8 mouse cellular contexts compared by ENCODE assay signal in the genomic region with DNA sequence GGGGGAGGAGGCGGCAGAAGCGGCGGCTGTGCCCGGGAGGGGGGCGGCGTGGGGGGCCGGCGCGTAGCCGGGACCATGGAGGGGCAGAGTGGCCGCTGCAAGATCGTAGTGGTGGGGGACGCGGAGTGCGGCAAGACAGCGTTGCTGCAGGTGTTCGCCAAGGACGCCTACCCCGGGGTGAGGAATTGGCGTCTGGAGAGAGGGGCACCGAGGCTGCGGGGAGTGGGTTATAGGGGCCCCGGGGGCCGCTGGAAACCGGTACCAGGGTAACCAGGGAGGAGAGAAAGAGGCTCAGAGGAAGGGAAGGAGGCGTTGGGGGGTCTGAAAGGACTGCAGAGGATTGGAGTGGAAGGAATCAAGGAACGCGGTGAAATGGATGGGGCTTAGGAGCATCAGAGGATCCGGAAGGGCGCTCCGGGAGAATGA. TPM values are rescaled to one million over a fixed set of nuclear protein-coding genes. Genes with fewer than 3 reads are reported as not detected.
A peak's percentile ranks its signal among the peaks of the same experiment; 100 is the strongest.
DNase-seq lines count a peak whose midpoint lies in the region; ATAC-seq and TF ChIP-seq lines count a peak whose summit lies in the region.

No protein-coding gene starts in this region.

- H3K4me2 ChIP-seq in kidney, embryonic 16.5 days (replicated peaks; ENCODE audit: low read depth, low read length), result peak overlapping the region; percentile 98
- H3K4me2 ChIP-seq in forebrain, embryonic 16.5 days (ENCODE audit: low read length), result peak overlapping the region; percentile 89
- H3K4me2 ChIP-seq in liver, embryonic 14.5 days (ENCODE audit: low read depth), result peak overlapping the region; percentile 80

- H3K4me3 ChIP-seq in kidney, embryonic 16.5 days (ENCODE audit: low read length), result peak overlapping the region; percentile 78
- H3K4me3 ChIP-seq in forebrain, embryonic 16.5 days (replicated peaks; ENCODE audit: low read length), result peak overlapping the region; percentile 71
- peak overlapping the region; percentile 48 to 58 for H3K4me3 ChIP-seq in liver, embryonic 14.5 days (ENCODE audit: insufficient read depth in 1 of 2, low read depth in 2 of 2, low read length in 2 of 2)

- peak; percentile 16 for ATAC-seq in kidney, embryonic 16.5 days (ENCODE audit: low FRiP score, low TSS enrichment)
- peak; percentile 15 for ATAC-seq in forebrain, embryonic 16.5 days
- no peak for ATAC-seq in liver, embryonic 14.5 days (ENCODE audit: insufficient read depth)

- no peak for DNase-seq in kidney, postnatal 14 days
- peak; percentile 33 for DNase-seq in NIH3T3 (ENCODE audit: low read depth)
- no peak for DNase-seq in liver, embryonic 14.5 days (ENCODE audit: low read depth in 3 of 3, low spot score in 3 of 3)
- DNase-seq in adrenal gland, postnatal 36 days, result no peak
- DNase-seq in thymus, postnatal 0 days (ENCODE audit: low spot score), result no peak
- no peak for DNase-seq in embryo, embryonic 9.5 days (ENCODE audit: extremely low spot score)

- H3K27me3 ChIP-seq in kidney, embryonic 16.5 days (ENCODE audit: insufficient read depth, low read length), result no peaks in the 10 kb centered on the region
- no peaks in the 10 kb centered on the region for H3K27me3 ChIP-seq in forebrain, embryonic 16.5 days (replicated peaks; ENCODE audit: control insufficient read depth, insufficient read depth, low read length)
- H3K27me3 ChIP-seq in liver, embryonic 14.5 days (ENCODE audit: control insufficient read depth, insufficient read depth, low read length), result peaks cover 32% of the 10 kb centered on the region

- peak overlapping the region; percentile 6; the same call in 1 of the 2 replicates for H3K27ac ChIP-seq in kidney, embryonic 16.5 days (ENCODE audit: low read length)
- peak overlapping the region; percentile 76 for H3K27ac ChIP-seq in forebrain, embryonic 16.5 days (ENCODE audit: low read length)
- no peak overlapping the region for H3K27ac ChIP-seq in liver, embryonic 14.5 days

- H3K9me3 ChIP-seq in kidney, embryonic 16.5 days (ENCODE audit: low read length), result no peaks in the 10 kb centered on the region
- H3K9me3 ChIP-seq in forebrain, embryonic 16.5 days (ENCODE audit: control insufficient read depth, low read length), result no peaks in the 10 kb centered on the region
- H3K9me3 ChIP-seq in liver, embryonic 14.5 days (ENCODE audit: control insufficient read depth, low read length), result no peaks in the 10 kb centered on the region

- H3K36me3 ChIP-seq in kidney, embryonic 16.5 days (ENCODE audit: insufficient read depth, low read length), result 0 out of 2 replicates have a peak, but pooled peaks cover 2% of the 10 kb centered on the region
- no peaks in the 10 kb centered on the region for H3K36me3 ChIP-seq in forebrain, embryonic 16.5 days (ENCODE audit: control insufficient read depth, insufficient read depth)
- no peaks in the 10 kb centered on the region for H3K36me3 ChIP-seq in liver, embryonic 14.5 days (replicated peaks; ENCODE audit: control insufficient read depth, insufficient read depth, low read depth)

- TF ChIP-seq EP300 in liver, embryonic 14.5 days (IDR thresholded peaks at IDR 0.05; ENCODE audit: low read depth), result no peak

- WGBS in kidney, embryonic 16.5 days, result 0% methylated on average over 28 of the region's 31 CpGs
- WGBS in forebrain, embryonic 16.5 days, result under 1% methylated on average over 30 of the region's 31 CpGs
- under 1% methylated on average over 30 of the region's 31 CpGs for WGBS in liver, embryonic 14.5 days (ENCODE audit: insufficient replicate concordance)

- peaks cover 42% of the 10 kb centered on the region for H3K4me1 ChIP-seq in kidney, embryonic 16.5 days (ENCODE audit: insufficient read depth, low read length)
- H3K4me1 ChIP-seq in forebrain, embryonic 16.5 days (replicated peaks; ENCODE audit: control insufficient read depth, insufficient read depth, low read length), result peaks cover 43% of the 10 kb centered on the region
- H3K4me1 ChIP-seq in liver, embryonic 14.5 days (replicated peaks; ENCODE audit: control insufficient read depth in 2 of 2, insufficient read depth in 2 of 2, low read length in 1 of 2), result peaks cover 18 to 28% of the 10 kb centered on the region in 2 experiments

- no peak for TF ChIP-seq CTCF in liver, embryonic 14.5 days (IDR thresholded peaks at IDR 0.05; ENCODE audit: low read depth)

- peak overlapping the region; percentile 69 for H3K9ac ChIP-seq in kidney, embryonic 16.5 days (replicated peaks; ENCODE audit: low read length)
- H3K9ac ChIP-seq in forebrain, embryonic 16.5 days (replicated peaks; ENCODE audit: low read depth, low read length), result peak overlapping the region; percentile 80
- H3K9ac ChIP-seq in liver, embryonic 14.5 days (replicated peaks), result peak overlapping the region; percentile 38

RNA-seq across cellular contexts. Expression of a gene that starts 2.2 kb away (rescaled TPM):
- polyA plus RNA-seq in kidney, embryonic 16.5 days (2015; fragmentation: Nextera tagmentation; extraction: Ambion mirVana), result 36.5 and 39.3 TPM in 2 replicates
- 65.5 and 79.5 TPM in 2 replicates for polyA plus RNA-seq in forebrain, embryonic 16.5 days (2015; fragmentation: Nextera tagmentation; extraction: Ambion mirVana)
- 9.1 TPM in 2 replicates for polyA plus RNA-seq in liver, embryonic 14.5 days (2012; rRNA removed)
- polyA plus RNA-seq in liver, embryonic 14.5 days (2014; fragmentation: Nextera tagmentation; extraction: Ambion mirVana), result 6.8 and 6.9 TPM in 2 replicates
- 100 to 1,000 TPM; 123 to 141 TPM for total RNA-seq in adrenal gland, postnatal 36 days (2021)
- polyA plus RNA-seq in thymus, postnatal 0 days (2015; fragmentation: Nextera tagmentation; extraction: Ambion mirVana), result 24.7 and 25.3 TPM in 2 replicates

RNA-seq across cellular contexts. Expression of a gene that starts 3.5 kb away (rescaled TPM):
- 10.9 and 11.3 TPM in 2 replicates for polyA plus RNA-seq in kidney, embryonic 16.5 days (2015; fragmentation: Nextera tagmentation; extraction: Ambion mirVana)
- polyA plus RNA-seq in forebrain, embryonic 16.5 days (2015; fragmentation: Nextera tagmentation; extraction: Ambion mirVana), result 91.6 and 95.8 TPM in 2 replicates
- polyA plus RNA-seq in liver, embryonic 14.5 days (2012; rRNA removed), result 2.9 and 3.1 TPM in 2 replicates
- 1.2 and 1.4 TPM in 2 replicates for polyA plus RNA-seq in liver, embryonic 14.5 days (2014; fragmentation: Nextera tagmentation; extraction: Ambion mirVana)
- total RNA-seq in adrenal gland, postnatal 36 days (2021), result 10 to 100 TPM; 10.2 to 11.6 TPM
- 3.7 and 4.6 TPM in 2 replicates for polyA plus RNA-seq in thymus, postnatal 0 days (2015; fragmentation: Nextera tagmentation; extraction: Ambion mirVana)

RNA-seq across cellular contexts. Expression of a gene that starts 20.1 kb away (rescaled TPM):
- 17.9 and 18.6 TPM in 2 replicates for polyA plus RNA-seq in kidney, embryonic 16.5 days (2015; fragmentation: Nextera tagmentation; extraction: Ambion mirVana)
- polyA plus RNA-seq in forebrain, embryonic 16.5 days (2015; fragmentation: Nextera tagmentation; extraction: Ambion mirVana), result 2.2 and 2.5 TPM in 2 replicates
- polyA plus RNA-seq in liver, embryonic 14.5 days (2012; rRNA removed), result 14.0 and 17.2 TPM in 2 replicates
- 21.3 and 22.1 TPM in 2 replicates for polyA plus RNA-seq in liver, embryonic 14.5 days (2014; fragmentation: Nextera tagmentation; extraction: Ambion mirVana)
- 10 to 100 TPM; 39.1 to 41.8 TPM for total RNA-seq in adrenal gland, postnatal 36 days (2021)
- 86.4 and 87.4 TPM in 2 replicates for polyA plus RNA-seq in thymus, postnatal 0 days (2015; fragmentation: Nextera tagmentation; extraction: Ambion mirVana)

RNA-seq across cellular contexts. Expression of a gene that starts 26.2 kb away (rescaled TPM):
- polyA plus RNA-seq in kidney, embryonic 16.5 days (2015; fragmentation: Nextera tagmentation; extraction: Ambion mirVana), result 267 and 290 TPM in 2 replicates
- 219 and 239 TPM in 2 replicates for polyA plus RNA-seq in forebrain, embryonic 16.5 days (2015; fragmentation: Nextera tagmentation; extraction: Ambion mirVana)
- polyA plus RNA-seq in liver, embryonic 14.5 days (2012; rRNA removed), result 571 and 987 TPM in 2 replicates
- 295 and 303 TPM in 2 replicates for polyA plus RNA-seq in liver, embryonic 14.5 days (2014; fragmentation: Nextera tagmentation; extraction: Ambion mirVana)
- total RNA-seq in adrenal gland, postnatal 36 days (2021), result 10 to 100 TPM; 77.7 to 94.3 TPM
- polyA plus RNA-seq in thymus, postnatal 0 days (2015; fragmentation: Nextera tagmentation; extraction: Ambion mirVana), result 550 and 596 TPM in 2 replicates

RNA-seq across cellular contexts. Expression of a gene that starts 43.1 kb away (rescaled TPM):
- polyA plus RNA-seq in kidney, embryonic 16.5 days (2015; fragmentation: Nextera tagmentation; extraction: Ambion mirVana), result 10.1 and 10.9 TPM in 2 replicates
- 2.0 TPM in 2 replicates for polyA plus RNA-seq in forebrain, embryonic 16.5 days (2015; fragmentation: Nextera tagmentation; extraction: Ambion mirVana)
- 0.29 and 0.74 TPM in 2 replicates for polyA plus RNA-seq in liver, embryonic 14.5 days (2012; rRNA removed)
- 0.53 and 0.86 TPM in 2 replicates for polyA plus RNA-seq in liver, embryonic 14.5 days (2014; fragmentation: Nextera tagmentation; extraction: Ambion mirVana)
- 1 to 10 TPM; 2.6 to 3.4 TPM for total RNA-seq in adrenal gland, postnatal 36 days (2021)
- 1.8 TPM in 2 replicates for polyA plus RNA-seq in thymus, postnatal 0 days (2015; fragmentation: Nextera tagmentation; extraction: Ambion mirVana)
